In genomic region chr16:79308541-79308940, GRCm38 (mm10) we compare ENCODE assay signal across 26 mouse cellular contexts.
"Had no signal": no experiment of that assay in that cellular context is flagged by ENCODE, and none has a peak within 500 bp of the region (broad histone marks: within the 10 kb centered on the region; RNA-seq: fewer than 3 reads in every experiment).

No protein-coding gene starts in this region.

- H3K4me3 ChIP-seq: heart, adult 2 months; heart, embryonic 13.5 days; heart, embryonic 15.5 days; hindbrain, embryonic 13.5 days; hindbrain, embryonic 15.5 days; intestine, embryonic 15.5 days; kidney, embryonic 15.5 days; limb, embryonic 13.5 days; limb, embryonic 15.5 days; liver, embryonic 12.5 days had no signal

- DNase-seq: gastrocnemius, postnatal 14 days; gastrocnemius, postnatal 36 days; heart, adult 11 months; heart, adult 2 months; heart, postnatal 14 days; heart, postnatal 36 days; kidney, adult 18-20 months; kidney, adult 9 months; kidney, postnatal 14 days; kidney, postnatal 36 days; layer of hippocampus, postnatal 36 days; left cerebral cortex, postnatal 4 days had no signal

- H3K4me1 ChIP-seq: heart, embryonic 13.5 days; heart, embryonic 15.5 days; hindbrain, embryonic 13.5 days; hindbrain, embryonic 15.5 days; intestine, embryonic 15.5 days; kidney, embryonic 15.5 days; limb, embryonic 13.5 days; limb, embryonic 15.5 days; liver, embryonic 12.5 days had no signal

- H3K36me3 ChIP-seq: heart, embryonic 13.5 days; heart, embryonic 15.5 days; hindbrain, embryonic 13.5 days; hindbrain, embryonic 15.5 days; intestine, embryonic 15.5 days; kidney, embryonic 15.5 days; limb, embryonic 13.5 days; limb, embryonic 15.5 days; liver, embryonic 12.5 days had no signal

- ATAC-seq: inflammation-experienced regulatory T-cells, adult 6 months; intestine, embryonic 15.5 days; intestine, postnatal 0 days; liver, embryonic 12.5 days had no signal

- H3K27me3 ChIP-seq: heart, embryonic 13.5 days; heart, embryonic 15.5 days; hindbrain, embryonic 13.5 days; hindbrain, embryonic 15.5 days; intestine, embryonic 15.5 days; kidney, embryonic 15.5 days; limb, embryonic 13.5 days; limb, embryonic 15.5 days; liver, embryonic 12.5 days had no signal

- H3K4me2 ChIP-seq: heart, embryonic 11.5 days; heart, embryonic 13.5 days; heart, embryonic 15.5 days; hindbrain, embryonic 13.5 days; hindbrain, embryonic 15.5 days; intestine, embryonic 15.5 days; kidney, embryonic 15.5 days; limb, embryonic 13.5 days; limb, embryonic 15.5 days; liver, embryonic 12.5 days had no signal

- H3K9ac ChIP-seq: heart, embryonic 13.5 days; heart, embryonic 15.5 days; hindbrain, embryonic 13.5 days; hindbrain, embryonic 15.5 days; intestine, embryonic 15.5 days; kidney, embryonic 15.5 days; limb, embryonic 13.5 days; limb, embryonic 15.5 days; liver, embryonic 12.5 days; liver, embryonic 14.5 days had no signal

- H3K9me3 ChIP-seq: heart, embryonic 13.5 days; heart, embryonic 15.5 days; hindbrain, embryonic 13.5 days; hindbrain, embryonic 15.5 days; intestine, embryonic 15.5 days; kidney, embryonic 15.5 days; limb, embryonic 13.5 days; limb, embryonic 15.5 days; liver, embryonic 12.5 days had no signal

- H3K27ac ChIP-seq: heart, adult 2 months; heart, embryonic 13.5 days; heart, embryonic 15.5 days; hindbrain, embryonic 13.5 days; hindbrain, embryonic 15.5 days; intestine, embryonic 15.5 days; kidney, embryonic 15.5 days; kidney, postnatal 0 days; limb, embryonic 13.5 days; limb, embryonic 15.5 days; liver, embryonic 12.5 days; liver, embryonic 14.5 days had no signal
